Mouse (Mus musculus) mouse trophoblast stem cell (cell line): ENCODE measurements around the gene Taf15.

Experiments
- in situ Hi-C, 2 experiments: fragments of 300-500 bp; cut with MseI, MboI; formaldehyde crosslinking; loops; 2 replicates in 1 of 2; 3 replicates in 1 of 2; pipeline ENCODE4 v1.15.1; 2025

The Taf15 gene

DNA sequence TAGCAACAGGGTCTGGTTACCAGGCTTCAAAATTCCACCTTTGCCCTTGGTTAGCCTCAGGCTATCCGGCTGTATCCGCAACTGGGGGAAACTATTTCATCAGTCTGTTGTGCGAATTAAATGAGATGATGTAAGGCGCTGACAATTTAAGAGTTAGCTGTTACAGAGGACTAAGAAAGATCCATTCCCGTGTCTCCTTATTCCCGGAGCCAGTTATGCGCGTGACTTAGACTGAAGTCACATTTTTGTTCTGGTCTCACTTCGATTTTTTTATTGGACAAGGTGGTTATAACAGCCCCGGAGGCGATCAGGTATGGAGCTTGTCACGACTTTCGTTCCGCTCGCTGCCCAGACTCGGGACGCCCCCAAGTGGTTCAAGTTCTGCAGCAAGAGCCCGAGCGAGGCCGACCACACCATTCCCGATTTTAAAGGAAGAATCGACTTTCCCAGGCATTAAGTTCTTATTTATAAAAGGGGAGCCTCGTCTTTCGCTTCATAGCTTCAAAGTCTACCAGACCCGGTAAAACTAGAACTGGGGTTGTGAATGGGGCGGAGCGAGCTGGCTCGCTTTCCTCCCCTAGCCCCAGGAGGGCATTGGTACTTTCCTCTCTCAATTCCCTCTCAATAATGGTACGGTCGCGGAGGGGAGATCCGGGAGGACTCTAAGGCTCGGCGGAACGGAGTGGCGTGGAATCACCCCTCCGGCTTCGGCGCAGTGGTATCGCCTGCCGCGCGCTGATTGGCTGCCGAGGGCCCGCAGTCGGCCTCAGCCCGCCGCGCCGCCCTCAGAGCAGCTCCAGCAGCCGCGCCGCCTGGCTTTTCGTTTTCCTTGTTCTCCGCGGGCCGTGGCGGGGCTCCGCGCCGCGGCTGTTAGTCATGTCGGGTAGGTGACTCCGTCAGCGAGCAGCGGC lies at the start of gene Taf15:
Gene Taf15 (plus strand): TSS at position 763 of the 911 bp plus-strand sequence.
- in situ Hi-C loops: loop anchor here in 1 of 2 experiments (5.0 kb wide), 1 partner anchor 35 kb away; the partner anchor contains the start of gene 1700020L24Rik

DNA sequence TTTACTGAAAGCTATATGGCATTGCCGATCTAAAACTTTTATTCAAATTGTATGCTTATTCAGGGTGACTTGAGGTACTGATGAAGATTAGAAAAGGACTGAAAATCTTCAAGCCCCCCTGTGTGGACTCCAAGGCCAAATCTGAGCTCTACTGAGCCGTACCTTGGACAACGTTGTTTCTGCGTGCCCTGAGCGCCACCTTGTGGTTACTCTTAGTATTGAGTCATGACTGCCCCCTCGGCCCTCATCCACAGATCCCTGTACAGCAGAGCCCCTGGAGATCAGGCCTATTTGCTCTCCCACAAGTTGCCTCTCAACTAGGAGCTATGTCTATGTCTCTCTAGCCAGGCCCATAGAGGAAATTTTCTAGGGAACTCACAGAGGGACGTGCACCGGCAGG lies 48.2 kb upstream of the Taf15 start:
- in situ Hi-C loops: loop anchor here in 1 of 2 experiments (5.0 kb wide), 1 partner anchor 97 kb away; no protein-coding TSS in a partner anchor

DNA sequence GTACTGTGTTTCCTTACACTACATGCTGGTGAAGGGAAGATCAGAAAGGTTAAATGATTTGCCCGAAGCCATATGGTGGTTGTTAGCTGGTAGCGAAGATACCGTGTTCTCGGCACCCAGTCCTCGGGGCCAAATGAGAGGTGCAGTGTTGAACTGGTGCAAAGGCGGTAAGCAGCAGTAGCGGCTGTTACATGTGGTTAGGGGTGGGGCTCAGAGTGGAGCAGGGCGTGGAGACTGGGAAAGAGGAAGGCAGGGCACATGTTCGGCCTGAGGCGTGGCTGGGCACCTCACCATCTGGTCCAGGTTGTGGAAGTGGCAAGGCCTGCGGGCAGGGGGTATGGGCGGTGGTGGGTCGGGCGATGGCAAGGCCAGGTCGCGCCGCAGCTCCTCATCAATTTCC lies 45.9 kb upstream of the Taf15 start:
- in situ Hi-C loops: no loop called here

DNA sequence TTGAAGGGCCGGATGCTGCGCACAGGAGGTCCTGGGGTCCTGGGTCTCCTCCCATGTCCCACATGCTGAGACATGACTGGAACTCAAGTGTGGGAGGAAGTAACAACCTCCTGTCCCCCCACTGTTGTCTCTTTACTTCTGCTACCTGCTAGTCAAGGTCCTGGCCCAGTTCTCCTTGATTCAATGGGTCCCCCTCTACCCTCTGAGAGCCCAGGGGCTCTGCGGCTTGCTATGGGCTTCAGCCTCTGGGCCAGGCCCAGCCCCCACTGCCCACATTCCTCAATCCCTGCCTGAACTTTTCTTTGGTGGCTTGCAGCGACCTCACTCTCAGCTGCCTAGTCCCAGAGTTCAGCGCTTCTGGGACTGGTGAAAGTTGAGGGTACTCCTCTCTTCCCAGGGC lies 43.5 kb upstream of the Taf15 start, which contains the start of gene Gas2l2:
Gene Gas2l2 (minus strand): TSS at position 101 of the 400 bp plus-strand sequence.
- in situ Hi-C loops: no loop called here

DNA sequence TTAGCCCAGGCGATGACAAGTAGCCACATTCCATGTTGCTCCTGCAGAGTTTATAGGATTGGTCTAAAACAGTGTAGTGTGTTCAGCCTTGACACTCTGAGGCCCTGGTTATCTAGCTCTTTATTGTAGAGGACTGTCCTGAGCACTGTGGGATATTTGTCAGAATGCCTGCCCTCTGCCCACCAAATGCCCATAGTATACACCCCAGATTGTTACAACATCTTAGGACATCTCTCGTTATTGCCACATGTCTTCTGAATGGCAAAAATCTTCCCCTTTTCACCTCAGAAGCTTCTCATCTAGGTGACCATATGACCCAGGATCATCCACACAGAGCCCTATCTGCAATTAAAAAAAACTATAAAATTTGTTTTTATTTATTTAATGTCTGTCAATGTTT lies 40.4 kb upstream of the Taf15 start:
- in situ Hi-C loops: no loop called here

DNA sequence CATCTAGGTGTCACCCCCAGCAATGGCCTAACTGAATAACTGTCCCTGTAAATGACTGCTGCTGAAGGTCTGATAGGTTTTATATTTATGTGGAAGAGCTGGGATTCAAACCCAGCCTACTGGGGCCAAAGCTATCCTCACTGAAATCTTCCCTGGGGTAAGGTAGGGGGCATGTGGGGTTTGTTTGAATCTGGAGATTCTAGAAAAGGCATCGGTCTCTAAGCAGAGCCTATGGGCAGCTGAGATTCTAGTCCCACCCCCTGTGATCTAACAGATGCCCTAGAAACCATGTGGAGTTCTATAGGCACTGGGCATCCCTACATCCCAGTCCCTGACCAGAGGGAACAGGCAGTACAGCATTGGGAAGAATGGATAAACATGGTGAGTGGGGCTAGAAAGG lies 35.5 kb upstream of the Taf15 start, which contains the start of gene 1700020L24Rik:
Gene 1700020L24Rik (plus strand): TSS at position 301 of the 400 bp plus-strand sequence.
- in situ Hi-C loops: loop anchor here in 1 of 2 experiments (5.0 kb wide), 1 partner anchor 35 kb away; the partner anchor contains the start of gene Taf15

DNA sequence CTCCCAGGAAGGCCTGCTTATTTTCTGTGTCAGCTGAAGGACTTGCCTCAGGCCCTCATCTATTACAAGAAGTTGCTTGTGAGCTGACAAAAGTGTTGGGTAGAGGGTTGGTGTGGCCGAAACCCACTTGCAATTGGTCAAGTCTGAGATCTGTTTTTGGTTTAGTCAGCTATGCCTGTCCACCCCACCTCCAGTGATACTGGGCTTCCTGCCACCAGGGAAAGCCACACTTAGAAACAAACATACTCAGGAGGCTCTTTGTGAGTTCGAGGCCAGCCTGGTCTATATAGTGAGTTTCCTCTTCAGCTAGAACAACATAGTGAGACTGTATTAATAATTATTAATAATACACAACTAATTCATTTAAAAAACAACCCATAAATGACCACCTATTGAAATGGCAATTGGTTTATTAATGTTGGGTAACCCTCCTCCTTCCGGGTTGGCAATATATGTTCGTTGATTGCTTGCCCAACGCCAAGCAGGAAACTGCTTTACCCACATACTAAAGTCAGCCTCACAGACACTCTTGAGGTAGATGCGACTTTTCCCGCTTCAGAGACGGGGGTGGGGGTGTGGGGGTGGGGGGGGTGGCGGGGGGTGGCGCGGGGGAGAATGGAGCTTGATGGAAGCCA lies 33.3 kb upstream of the Taf15 start:
- in situ Hi-C loops: loop anchor here in 1 of 2 experiments (5.0 kb wide), 1 partner anchor 33 kb away; the partner anchor contains the start of gene Taf15

DNA sequence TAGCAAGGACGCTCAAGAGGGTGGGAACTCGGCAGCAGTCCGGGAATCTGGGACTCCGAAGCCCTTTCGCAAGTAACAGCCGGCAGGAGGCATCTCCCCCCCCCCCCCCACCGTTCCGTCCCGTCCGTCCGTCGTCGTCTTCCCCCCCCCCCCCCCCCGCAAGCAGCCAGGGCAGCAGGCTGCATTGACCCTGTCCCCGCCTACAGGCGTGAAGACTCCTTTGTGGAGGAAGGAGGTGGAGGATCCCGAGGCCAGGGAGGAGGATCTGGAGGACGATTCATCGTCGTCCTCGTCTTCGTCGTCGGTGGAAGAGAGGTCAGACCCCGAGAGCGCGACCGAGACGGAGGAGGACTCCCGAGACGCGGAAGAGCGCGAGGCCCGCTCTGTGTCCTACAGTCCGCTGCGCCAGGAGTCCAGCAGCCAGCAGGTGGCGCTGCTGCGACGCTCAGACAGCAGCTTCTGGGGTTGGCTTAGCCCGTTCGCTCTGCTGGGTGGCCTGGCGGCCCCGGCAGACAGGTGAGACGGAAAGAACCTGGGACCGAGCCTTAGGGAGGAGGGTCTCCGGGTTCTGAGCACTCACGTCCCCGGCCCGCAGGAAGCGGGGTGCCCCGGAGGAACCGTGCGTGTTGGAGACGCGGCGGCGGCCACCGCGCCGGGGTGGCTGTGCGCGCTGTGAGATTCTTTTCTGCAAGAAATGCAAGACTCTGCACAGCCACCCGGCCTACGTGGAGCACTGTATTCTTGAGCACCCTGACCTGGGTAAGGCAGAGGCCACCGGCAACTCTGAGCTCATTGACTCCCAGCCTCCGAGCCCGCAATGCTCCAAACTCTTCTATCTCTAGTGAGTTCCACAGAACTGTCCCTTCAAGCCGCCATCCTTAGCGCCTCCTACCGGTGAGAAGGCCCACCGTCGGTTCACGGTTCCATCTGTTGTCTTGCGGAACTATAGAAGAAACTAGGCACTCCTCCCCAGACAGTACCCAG lies 32.5 kb upstream of the Taf15 start:
- in situ Hi-C loops: no loop called here

DNA sequence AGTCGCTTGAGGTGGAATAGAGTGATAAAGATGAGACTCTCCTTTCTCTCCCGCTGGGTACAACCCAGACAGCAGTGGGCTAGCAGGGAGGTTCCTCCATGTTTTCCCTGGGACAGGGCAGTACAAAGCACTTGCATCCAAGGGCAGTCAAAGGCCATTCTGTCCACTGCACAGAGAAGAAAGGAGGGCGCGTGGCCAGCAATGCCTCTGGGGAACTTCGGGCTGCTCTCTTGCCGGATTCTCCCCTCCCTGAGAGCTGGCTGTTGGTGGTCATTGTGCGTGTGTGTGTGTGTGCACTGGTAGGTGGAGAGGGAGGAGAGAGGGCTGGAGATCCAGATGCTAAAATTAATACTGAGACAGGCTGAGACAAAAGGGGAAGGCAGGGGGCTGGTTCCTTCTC lies 31.7 kb upstream of the Taf15 start:
- in situ Hi-C loops: no loop called here

DNA sequence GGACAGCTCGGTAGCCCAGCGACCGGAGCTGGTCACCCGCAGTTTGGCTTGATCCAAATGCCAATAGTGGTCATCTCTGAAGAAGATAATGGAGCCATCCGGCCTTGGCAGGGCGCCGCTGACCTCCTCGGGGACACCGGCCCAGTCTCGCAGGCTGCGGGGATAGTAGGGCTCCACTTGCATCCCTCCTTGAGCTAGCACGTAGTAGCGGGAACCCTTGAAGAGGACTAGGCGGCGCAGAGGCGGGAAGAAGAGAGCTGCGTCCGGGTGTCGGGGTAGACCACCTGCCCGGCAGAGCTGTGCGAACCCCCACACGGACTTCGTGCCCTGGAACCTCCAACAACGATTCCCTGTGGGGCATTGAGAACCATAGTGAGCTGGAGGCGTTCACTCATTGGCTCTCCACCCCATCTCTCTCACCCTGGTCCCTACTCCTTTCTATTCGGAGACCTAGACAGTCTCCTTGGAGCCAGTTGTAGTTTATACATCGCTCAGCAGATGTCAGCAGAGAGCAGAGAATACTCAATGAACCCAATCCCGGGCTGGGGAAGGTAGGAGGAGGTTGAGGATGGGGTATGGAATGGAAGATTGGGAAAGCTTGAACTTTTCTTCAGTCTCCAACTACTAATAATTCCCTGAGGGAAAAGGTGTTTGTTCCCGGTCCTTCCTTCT lies 30.2 kb upstream of the Taf15 start:
- in situ Hi-C loops: no loop called here

DNA sequence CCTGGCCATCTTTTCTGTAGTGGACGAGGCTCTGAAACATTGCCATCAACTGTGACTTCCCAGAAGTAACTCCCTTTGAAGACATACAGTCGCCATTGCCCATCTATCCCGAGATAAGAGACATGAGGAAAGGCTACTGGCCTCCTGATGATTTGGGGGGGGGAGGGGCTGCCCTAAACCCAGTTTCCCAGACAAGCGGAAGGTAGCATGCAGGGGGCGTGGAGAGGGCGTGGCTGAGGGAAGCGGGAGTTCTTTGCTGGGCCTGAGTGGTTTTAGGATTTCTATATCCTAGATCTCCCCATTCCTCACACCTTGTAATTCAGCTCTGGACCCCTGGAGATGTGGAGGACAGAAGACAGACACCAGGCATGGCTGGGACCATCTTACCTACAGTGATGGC lies 29.1 kb upstream of the Taf15 start:
- in situ Hi-C loops: no loop called here

DNA sequence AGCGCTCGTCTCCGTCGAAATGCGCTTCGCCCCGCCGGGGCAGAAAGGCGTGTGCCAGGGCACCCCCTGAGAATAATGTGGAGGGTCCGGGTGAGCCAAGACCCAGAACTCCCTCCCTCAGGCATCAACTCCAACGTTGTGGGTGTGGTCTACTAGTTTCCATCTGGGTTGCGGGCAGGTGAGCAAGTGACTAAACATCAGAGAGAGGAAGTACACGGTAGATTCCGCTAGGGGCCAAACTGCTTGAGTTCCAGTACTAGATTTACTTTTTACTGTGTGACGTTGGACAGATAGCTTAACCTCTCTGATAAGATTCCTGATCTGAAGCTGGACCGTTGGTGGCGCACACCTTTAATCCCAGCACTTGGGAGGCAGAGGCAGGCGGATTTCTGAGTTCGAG lies 27.9 kb upstream of the Taf15 start:
- in situ Hi-C loops: no loop called here

DNA sequence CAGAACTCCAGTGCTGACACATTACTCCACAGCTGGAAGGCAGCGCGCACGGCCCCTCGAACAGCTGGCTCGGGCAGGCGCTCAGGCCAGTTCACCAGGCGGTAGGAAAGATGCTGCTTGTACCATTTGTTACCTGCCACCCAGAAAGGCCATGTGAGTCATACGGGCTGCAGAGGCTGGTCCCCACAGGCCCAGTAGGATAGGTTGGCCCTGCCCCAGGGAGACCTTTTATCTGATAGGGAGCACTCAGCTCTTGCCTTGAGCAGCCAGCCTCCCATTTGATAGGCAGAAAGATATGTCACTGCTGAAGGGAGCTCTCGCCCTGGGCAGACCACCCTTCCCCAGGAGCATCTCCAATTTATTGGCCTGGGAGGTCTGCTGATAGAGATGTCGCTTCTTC lies 25.3 kb upstream of the Taf15 start:
- in situ Hi-C loops: no loop called here

DNA sequence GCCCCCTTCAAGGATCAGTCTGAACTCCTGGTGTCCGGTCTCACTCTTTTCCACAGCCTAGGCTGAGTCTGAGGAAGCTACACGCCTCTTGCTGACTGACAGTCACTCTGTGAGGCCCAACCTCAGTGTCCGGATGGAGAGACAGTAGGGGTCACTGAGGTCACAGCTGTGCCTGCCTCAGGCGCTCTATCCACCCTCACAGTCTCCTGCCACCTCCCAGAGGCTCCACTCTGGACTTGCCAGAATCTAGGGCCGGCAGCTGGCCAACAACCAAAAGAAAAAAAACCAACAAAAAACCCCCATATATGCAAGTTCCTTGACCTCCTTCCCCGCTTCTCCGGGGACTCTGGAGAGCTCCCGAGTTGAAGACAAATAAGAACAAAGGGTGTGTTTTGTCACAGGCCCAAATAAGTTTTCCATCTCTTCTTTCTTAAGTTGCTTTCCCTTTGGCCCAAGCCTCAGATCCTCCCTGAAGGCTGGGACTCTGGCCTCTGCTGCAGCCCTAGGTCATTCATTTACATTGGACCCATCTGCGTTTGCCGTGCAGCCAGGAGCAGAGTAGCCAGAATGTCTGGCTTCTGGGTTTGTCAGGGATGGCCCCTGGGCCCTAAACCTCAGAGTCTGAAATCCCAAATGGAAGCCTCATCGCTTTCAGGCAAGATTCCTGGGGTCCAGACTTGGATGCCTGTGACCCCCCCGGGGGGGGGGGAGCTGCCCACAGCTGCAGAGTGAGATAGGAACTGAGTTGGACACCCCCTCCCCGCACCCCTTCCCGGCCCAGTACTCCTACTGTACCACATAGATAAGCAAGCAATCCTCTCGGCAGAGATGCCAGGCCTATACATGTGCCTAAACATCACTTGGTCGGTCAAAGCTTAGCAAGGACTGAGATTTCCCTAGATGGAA lies 24.6 kb upstream of the Taf15 start:
- in situ Hi-C loops: no loop called here

DNA sequence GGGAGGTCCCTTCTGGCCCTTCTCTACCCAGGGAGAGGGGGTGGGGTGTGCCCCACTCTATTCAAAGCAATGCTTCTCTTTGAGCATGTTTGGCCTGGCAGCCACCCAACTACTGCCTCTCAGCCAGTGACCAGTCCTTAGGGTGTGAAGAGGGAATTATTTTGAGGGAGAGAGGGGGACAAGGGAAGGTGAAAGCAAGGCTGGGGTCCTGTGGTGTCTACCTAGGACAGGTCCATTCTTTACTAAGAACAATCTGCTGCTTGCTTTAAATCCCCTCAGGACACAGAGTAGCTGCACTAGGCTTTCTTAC lies 24.0 kb upstream of the Taf15 start:
- in situ Hi-C loops: no loop called here

DNA sequence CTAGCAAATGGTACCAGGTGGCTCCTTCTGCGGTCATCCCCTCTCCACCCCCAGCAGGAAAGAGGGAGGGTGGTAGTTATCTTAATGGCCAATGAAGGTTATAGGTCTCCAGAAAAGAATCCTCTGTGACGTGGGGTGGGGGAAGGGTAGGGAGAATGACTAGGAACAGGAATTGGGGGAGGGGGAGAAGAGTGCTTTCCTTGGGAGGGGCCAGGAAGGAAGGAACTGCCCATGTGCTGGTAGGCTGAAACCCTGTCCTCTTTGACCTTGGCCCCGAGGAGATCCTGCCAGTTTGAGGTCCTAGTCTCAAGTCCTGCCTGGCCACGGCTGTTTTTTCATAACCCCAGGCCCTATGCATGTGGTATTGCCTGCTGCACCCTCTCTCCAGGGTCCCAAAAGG lies 23.6 kb upstream of the Taf15 start:
- in situ Hi-C loops: no loop called here

DNA sequence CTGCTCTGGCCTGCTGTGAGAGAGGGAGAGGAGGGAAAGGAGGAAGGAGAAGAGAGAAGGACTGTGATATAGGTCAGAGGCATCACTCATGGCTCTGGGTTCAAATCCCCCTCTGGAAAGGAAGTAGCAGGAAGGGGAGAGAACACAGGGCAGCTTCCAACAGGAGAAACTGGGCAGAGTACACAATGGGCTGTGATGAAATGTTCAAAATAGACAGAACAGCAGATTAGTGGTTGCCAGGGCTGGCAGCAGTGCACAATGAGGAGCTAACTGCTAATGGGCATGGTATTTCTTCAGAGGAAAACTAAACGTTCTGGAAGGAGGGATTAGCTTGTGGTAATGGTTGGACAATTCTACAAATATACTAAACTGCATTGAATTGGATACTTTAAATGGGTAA lies 22.3 kb upstream of the Taf15 start:
- in situ Hi-C loops: no loop called here

DNA sequence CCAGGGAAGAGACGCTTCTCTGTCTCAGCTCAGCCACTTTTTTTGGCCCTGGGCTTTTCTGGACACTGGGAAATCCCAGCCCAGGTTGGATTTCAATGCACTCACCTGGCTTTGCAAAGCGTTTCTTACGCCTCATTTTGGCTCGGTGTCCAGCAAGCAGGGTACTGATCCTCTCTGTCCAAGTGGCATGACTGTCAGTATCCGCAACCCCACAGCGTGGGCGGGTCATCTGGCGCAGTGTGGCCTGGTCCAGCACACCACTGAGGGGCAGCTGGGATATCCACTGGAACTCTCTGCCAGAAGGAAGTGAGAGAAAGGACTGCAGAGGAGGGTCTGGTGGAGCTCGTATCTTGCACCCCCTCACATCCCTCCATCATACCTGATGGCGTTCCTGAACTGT lies 21.6 kb upstream of the Taf15 start:
- in situ Hi-C loops: no loop called here

DNA sequence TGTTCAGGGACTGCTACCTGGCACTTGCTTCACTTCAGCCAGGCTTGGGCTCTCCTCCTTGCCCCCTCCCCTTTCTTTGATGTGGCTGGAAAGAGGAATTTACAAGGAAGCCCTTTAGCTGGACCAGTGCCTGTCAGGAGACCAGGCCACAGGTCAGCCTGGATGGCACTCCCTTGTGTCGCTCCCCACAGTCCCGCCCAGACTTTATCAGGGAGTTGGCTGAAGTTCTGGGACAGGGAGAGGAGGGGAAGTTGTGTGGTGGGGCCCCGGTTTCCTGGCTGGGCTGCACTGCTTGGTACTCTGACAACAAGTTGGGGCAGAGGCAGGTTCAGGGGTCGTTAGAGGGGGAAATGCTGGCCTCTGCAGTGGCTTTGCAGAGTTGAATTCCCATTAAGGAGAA lies 18.3 kb upstream of the Taf15 start:
- in situ Hi-C loops: no loop called here

DNA sequence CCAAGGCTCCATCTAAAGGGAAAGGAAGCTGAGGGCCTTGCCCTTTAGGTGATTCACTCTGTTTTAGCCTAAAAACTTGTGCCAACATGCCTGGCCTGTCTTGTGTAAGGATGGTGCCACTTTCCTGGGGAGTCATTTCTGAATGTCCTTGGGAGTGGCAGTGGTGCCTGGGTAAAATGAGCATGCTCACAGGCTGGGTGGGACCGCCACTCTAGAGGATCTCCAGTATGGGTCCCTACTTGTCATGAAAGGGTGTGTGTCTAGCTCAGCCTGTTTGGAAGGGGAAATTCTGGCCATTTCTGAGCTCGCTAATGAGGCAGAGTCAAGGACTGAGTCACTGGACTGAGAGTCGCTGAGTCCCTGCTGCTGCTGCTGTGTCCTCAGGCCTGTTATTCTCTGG lies 17.3 kb upstream of the Taf15 start:
- in situ Hi-C loops: no loop called here
